Mouse (Mus musculus): ENCODE measurements around the gene Pknox1.

DNA sequence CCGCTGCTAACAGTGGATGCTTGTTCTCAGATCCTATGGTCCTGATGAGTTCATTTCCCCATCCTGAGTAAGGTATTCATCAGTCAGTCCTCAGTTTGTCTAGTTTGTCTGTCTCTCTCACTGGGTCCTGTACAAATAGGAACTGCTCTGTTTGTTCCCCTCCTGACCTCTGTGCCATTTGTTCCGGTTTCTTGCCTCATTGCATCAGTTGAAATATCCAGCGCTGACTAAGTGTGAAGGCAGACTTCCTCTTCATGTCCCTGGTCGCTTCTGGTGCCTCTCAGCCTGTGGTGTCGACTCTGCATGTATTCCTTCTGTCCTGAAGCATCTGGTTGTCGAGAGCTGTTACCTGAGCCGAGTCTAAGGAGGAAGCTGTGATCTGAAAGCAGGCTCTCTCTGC lies 30.1 kb downstream of the Pknox1 start:
- no peak for TF ChIP-seq CTCF (IDR thresholded peaks at IDR 0.05; ENCODE audit: low read depth)
- TF ChIP-seq EP300 (IDR thresholded peaks at IDR 0.05; ENCODE audit: low read depth): no peak

All from heart, postnatal 0 days (tissue).